Mouse (Mus musculus) heart, postnatal 0 days (tissue): ENCODE measurements around the gene Glp1r.

ENCODE experiments used
- CTCF ChIP-seq: IDR thresholded peaks from 2 replicates; pipeline ENCODE4 v1.5.1; 2016; ENCODE audit warnings: antibody characterized with exemption, control low read depth, low read depth
- EP300 ChIP-seq: IDR thresholded peaks from 2 replicates; pipeline ENCODE4 v1.6.1; 2016; ENCODE audit warnings: antibody characterized with exemption, low read depth

DNA sequence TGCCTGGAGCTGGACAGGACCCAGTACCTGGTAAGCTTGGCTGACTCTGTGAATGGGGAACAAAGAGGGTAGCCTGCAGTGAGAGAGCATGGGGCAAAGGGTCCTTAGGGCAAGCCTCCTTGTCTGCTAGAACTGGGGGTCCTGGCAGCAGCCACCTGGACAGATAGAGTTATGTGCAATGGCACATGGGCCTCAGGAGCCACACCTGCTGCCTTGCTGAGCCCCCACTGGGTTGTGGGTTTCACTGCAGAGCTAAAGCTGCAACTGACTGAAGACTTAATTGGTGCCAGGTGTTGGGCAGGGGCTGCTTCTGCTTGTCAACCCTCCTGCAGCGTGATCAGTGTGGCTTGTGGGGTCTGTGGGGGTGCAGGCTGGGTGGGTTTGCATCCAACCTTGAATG is 9.5 kb upstream of the Glp1r start:
- TF ChIP-seq CTCF (no peak), EP300 (no peak)
